Mouse (Mus musculus) adrenal gland, adult (tissue): ENCODE measurements around the gene Lrmda.
"Not testable (repeated sequence)": the region's sequence is repeated elsewhere in the genome, so short reads cannot be mapped to it uniquely, and the experiment has no call there.

Experiments
- DNase-seq, 2 experiments: peaks; one replicate each; pipeline ENCODE4 v3.0.0; 2022 to 2023; ENCODE audit warnings: low spot score in 1 of 2; ENCODE audit not compliant: inconsistent age in 2 of 2

Lrmda gene

GRCm38 (mm10) chr14:22754633-22755032, 735.1 kb downstream of the Lrmda start:
- DNase-seq, result no peak

DNA sequence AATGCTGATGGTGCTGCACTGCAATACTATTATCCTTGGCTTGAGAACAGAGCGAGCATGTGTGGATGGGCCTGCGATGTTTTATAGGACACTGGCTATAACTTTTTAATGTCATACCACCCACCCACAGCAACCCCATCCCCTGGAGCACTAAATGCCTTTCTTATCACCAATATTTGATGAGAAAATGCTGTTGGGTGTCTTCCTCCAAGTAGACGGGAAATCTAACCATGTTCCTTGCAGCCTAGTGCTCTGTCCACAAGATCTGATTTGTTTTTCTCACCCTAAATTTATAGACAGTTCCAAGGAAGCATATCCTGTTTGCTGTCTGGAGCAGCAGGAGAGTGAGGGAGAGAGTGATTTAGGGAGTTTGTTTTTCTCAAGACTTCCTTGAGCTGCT, 738.0 kb downstream of the Lrmda start:
- no peak for DNase-seq

DNA sequence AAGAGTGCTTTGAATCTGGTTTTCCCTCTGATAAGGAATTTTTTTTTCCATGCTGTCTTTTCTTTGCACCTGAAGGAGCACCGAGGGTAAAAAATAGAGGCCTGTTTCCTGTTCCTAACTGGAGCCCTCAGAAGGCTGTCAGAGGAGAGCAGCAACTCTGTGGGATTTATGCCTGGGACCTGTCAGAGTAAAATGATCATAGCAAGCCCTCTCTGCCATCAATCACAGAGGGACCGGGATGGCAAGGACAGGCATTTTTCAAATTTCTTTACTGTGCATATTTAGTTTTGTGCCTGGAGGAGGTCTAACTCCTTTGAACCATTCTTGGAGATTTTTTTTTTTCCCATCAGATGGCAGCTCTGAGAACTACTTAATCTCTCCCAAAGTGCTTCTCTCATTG, 739.7 kb downstream of the Lrmda start:
- DNase-seq, result peak in 1 of 2 experiments; percentile 50

DNA sequence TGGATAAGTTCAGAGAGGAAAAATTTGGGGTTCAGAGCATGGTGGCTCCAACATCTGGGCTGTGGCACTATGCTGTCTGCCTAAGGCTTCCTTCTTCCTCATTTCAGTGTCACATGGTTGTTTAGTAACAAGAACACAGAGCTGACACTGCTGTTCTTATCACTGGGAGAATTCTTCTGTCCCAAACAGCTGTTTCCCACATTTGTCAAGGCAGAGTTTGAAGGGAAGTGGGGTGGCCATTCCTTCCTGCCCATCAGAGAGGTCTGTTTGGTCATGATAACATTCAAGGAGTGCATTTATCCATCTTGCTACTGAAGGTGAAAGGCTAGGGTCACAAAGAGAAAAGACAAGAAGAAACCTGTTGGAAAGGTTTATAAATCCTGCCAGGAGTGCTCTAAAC, 740.2 kb downstream of the Lrmda start:
- DNase-seq, result peak; percentile 24 to 67

- DNase-seq, result peak in 1 of 2 experiments; percentile 36
Observed at GRCm38 (mm10) chr14:22760241-22761039, 740.9 kb downstream of the Lrmda start.

DNA sequence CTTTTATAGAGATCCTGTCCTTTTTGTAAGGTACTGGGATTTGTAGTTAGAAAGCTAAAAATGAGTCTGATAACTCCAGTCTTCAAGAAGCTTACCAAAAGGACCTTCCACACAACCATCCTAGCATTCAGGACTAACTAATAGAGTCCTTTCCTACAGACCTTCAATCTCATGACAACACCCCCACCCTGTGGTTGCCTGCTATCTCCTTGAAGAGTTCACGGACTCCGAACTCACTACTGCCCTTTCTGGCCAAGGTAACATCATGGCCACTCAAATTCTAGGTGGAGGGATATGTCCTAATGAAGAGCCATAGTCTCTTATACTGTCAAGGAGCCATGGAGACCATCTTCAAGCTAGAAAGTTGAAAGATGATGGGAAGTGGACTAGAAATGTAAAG, 762.2 kb downstream of the Lrmda start:
- peak in 1 of 2 experiments; percentile 67 for DNase-seq

DNA sequence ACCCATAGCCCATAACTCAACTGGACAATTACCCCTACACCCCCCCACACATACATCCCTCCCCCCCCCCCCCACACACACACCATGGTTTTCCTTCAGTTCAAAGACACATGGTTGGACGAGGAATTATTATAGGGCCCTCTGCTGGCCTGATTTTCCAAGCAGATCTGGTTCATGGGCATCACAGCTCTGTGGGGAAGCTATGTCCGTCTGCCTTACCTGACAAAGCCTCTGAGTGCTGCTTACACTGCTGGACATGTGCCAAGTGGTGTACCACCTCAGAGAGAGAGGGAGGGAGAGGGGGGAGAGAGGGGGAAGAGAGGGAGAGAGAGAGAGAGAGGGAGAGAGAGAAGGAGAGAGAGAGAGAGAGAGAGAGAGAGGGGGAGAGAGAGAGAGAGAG, 762.9 kb downstream of the Lrmda start:
- DNase-seq, result no peak

DNA sequence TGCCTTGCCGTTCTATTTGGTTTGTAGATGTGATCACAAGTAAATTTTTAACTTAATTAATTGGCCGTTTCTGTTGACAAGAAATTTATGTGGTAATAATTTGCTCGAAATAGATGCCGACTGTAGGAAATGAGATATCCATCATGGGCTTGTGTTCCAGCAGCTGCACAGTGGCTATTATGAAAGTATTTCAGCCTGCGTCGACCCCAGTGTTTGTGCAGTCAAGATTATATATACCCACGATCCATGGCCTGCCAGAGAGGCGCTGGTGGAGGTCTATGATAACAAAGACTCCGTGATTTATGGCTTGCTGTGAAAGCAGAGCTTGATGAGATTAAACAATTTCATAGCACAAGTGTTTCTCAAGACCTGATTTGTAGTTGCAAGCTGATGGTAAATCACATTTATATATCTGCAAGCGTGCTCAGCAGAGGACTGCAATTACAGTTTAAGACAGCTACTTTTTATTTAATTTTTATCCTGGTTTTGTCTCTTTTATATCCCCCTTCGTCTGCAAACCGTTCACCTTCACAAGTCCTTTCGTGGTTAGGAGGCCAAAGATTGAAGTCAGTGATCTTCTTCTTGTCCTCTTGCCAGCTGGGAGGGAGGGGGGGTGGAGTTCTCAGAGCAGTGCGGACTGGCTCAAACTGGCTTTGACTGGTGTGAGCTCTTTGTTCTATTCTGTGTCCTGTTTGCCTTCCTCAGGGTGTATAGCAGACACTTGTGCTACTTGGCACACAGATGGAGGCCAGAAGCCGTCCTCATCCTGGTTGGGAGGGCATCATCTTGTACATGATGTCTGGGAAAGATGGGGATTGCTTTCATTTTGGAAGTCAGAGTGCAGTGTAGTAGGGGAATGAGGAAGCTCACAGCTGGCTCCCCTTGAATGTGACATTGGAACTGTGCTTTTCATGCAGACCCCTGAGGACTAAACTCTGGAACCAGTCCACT, 764.0 kb downstream of the Lrmda start:
- DNase-seq, result peak in 1 of 2 experiments; percentile 28

DNA sequence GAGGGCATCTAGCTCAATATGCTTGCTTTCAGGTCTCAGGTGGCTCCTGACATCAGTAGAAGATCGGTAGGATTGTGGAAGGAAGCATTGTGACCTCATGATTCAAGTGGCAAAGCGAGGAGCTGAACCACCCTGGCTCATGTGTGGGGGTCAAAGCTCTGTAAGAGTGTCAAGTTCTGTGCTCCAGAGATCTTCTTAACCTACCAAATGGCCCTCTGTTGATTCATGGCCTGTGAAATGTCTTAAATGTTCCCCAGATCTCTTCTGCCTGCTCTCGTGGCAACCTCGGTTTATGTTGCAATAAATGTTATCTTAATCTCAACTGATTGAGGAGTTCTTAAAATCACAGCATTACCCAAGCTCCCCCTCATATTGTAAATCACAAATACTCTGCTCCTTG, 780.5 kb downstream of the Lrmda start:
- no peak for DNase-seq

DNA sequence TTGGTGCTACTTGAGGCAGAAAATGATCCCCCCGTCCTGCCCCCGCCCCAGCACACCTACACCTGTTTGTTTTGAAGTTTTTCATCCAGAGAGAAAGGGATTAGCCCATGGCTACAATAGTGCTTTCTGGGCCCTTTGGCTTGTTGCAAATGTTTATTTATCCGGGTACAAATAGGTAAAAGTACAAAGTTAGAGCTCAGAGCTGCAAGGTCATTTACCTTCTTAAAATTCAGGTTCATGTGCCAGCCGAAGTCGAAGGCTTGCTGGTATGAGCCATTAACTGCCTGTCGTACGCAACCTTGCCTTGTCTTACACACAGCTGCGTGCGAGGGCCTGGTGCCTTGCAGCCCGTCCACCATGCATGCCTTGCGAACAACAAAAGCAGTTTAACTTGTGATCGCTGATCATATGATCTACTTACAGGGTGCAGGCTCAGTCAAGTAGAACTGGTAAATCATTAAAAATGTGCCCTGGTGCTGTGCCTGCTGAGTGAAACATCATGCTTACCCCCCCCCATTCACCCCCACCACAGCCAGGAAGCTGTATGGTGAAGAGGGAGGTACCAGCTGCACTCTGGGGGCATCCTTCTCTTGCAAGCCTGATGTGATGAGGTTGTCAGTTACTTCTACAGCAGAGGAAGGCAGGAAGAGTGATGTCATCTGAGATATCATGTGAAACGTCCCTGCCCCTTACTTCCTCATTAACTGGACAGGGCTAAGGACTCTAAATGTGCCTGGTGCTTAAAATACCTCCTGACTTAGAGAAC, 781.5 kb downstream of the Lrmda start:
- no peak for DNase-seq

- DNase-seq, result not testable (repeated sequence)
Observed at GRCm38 (mm10) chr14:22801714-22802113, 782.2 kb downstream of the Lrmda start.

DNA sequence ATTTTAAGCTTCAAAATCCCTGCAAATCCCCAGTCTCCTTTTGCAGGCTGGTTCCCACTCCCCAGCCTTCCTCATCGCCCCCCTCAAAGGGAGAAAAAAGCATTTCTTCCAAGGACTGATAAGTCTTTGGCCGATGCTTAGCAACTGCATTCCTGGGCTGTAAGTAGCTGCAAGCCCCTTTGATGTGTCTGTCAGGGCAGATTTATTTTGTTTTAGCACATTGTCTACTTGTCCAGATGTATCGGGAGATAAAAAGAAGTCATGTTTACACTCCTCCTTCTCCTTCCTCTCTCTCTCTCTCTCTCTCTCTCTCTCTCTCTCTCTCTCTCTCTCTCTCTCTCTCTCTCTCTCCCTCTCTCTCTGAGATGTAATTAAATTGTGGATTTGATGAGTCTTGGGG, 787.8 kb downstream of the Lrmda start:
- peak in 1 of 2 experiments; percentile 72 for DNase-seq

DNA sequence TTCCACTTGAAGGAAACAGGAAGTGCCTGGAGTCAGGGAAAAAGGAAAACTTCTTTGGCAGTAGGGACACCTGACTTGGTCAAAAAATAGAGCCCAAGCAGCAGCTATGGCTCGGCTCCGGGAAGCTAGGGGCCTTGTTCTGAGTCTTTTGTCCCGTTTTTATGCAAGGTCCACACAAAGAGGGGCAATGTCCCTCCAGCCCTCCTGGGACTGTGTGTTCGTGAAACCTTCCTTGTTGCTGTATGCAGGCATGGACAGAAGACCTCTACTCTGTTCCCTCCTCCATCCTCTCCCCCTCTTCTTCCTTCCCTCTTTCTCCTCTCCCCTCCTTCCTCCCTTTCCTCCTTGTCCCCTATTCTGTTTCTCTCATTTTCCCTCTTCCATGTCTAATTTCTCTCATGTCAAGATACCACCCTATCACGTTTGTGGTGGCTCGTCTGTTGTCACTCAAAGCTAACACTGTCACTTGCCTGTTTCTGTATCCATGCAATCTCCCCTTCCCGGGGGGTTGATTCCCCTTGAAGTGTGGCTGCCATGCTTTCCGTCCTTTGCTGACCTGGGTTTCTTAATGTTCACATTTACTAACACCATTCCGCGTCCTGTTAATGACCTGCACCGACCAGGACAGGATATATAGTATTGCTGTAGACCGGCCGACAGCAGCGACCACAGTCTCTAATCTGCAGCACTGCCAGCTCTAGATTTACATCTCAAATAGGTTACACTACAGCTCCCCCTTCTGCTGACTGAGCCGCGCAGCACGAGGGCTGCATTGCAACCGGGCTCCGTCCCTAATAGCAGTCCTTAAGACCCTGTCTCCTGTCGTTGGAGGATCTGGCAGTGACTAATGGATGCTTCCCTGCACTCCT, 788.4 kb downstream of the Lrmda start:
- peak; percentile 73 to 92 for DNase-seq

GRCm38 (mm10) chr14:22808595-22809166, 789.2 kb downstream of the Lrmda start:
- DNase-seq, result peak in 1 of 2 experiments; percentile 28

GRCm38 (mm10) chr14:22809229-22809628, 789.7 kb downstream of the Lrmda start:
- no peak for DNase-seq

- peak in 1 of 2 experiments; percentile 18 for DNase-seq
Observed at GRCm38 (mm10) chr14:22810531-22810930, 791.0 kb downstream of the Lrmda start.

DNA sequence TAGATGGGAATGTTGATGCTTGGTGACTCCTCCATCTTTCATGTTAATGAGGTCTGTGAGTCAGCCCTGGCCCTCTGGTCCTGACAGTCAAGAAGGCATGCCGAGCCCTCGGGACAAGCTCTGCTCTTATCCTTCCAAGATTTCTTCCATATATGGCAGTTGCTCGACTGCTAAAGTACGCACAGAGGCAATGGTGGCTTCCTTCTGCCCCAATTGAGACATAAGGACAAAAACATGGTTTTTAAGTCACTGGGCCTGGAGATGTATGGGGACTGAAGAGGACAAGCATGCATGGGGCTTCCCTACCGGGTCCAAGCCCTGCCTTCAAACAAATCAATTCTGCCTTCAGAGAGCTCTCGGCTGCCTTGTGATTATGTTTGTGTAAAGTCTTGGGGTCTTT, 793.3 kb downstream of the Lrmda start:
- peak in 1 of 2 experiments; percentile 27 for DNase-seq

GRCm38 (mm10) chr14:22813389-22813788, 793.9 kb downstream of the Lrmda start:
- DNase-seq, result peak; percentile 28 to 45

- no peak for DNase-seq
Observed at GRCm38 (mm10) chr14:22814811-22815345, 795.4 kb downstream of the Lrmda start.
